Mouse (Mus musculus) layer of hippocampus, adult 18-20 months (tissue): ENCODE measurements at regions not wholly inside any gene's neighbourhood (a gene's known extent, or its start where the extent isn't known, plus 50 kb on each side); places are given as distances from the start of the nearest gene placed in this dataset.
"Not testable (repeated sequence)": the region's sequence is repeated elsewhere in the genome, so short reads cannot be mapped to it uniquely, and the experiment has no call there.

Experiments
- DNase-seq, 2 experiments: peaks; one replicate each; pipeline ENCODE4 v3.0.0; 2022; ENCODE audit warnings: low spot score in 2 of 2

DNA sequence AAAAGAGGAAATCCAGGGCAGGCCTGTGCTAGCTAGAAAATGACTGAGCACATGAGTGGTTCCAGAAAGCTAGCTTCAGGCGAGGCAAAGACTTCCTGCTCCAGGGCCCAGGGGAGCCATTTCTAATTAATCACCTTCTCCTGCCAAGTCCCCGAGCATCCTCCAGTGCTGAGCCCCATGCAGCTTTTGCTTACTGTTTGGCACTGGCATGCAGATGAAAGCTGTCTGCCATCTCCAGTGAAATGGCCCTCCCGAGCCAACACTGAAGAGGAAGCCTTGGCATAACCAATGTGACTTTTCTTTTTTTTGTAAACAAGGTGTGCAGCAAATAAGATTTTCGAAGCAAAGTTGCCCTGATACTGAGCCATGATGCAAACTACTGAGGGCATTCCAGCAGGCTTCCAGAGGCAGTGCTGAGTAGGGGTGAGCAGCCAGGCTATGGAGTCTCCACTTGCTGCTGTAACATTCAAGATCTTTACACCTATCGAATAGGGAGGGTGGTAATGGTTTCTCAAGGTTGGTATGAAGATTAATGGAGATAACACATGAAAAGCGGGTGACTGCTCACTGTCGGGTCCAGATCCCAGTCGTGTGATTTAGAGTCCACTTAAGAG is 125.4 kb upstream of the Immp2l start:
- no peak for DNase-seq

DNA sequence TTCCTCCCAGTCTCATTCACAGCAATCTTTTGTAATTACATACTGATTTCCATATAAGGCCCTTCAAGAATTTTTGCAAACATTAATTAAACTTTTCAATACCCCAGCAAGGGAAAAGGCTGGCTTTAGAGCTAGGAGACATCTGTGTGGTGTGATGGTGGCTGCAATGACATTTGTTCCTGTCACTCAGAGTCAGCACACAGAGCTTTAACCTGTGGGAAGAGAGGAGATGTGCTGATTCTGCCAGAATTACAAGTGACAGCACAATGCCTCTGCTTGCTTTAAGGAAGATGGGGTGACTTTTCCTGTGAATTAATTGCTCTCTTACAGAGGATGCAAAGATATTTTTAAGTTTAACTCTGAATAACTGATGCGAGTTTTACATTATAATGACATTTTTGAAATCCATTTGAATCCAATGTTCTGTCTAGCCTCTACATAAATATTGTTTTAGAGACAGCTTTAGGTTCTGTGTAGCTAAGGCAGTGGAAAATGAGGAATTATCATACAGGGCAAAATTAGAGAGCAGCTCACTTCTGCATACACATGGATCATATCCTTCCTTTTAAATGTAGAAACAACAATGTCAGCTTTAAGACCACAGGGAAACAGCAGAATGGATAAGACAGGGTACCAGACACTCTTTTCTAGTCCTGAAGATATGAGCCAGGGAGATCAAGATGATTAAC is 118.1 kb upstream of the Immp2l start:
- no peak for DNase-seq

DNA sequence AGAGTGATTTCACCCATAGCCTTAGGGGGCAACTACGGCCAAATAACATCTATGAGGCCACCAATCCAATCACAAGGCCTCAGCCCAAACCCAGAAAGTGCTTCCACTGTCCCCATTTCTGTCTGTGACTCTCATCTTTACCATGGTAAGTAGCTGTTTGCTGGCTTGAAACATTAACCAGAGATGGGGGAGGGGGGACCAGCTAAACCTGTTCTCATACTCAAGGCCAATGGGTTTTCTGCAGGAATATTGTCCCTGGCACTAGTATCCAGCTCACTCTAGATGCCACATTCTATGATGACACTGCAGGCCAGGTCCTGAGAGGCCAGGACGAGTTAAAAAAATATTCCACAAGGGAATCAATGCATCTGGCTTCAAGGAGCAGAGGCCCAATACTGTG is 117.1 kb upstream of the Immp2l start:
- DNase-seq: no peak

DNA sequence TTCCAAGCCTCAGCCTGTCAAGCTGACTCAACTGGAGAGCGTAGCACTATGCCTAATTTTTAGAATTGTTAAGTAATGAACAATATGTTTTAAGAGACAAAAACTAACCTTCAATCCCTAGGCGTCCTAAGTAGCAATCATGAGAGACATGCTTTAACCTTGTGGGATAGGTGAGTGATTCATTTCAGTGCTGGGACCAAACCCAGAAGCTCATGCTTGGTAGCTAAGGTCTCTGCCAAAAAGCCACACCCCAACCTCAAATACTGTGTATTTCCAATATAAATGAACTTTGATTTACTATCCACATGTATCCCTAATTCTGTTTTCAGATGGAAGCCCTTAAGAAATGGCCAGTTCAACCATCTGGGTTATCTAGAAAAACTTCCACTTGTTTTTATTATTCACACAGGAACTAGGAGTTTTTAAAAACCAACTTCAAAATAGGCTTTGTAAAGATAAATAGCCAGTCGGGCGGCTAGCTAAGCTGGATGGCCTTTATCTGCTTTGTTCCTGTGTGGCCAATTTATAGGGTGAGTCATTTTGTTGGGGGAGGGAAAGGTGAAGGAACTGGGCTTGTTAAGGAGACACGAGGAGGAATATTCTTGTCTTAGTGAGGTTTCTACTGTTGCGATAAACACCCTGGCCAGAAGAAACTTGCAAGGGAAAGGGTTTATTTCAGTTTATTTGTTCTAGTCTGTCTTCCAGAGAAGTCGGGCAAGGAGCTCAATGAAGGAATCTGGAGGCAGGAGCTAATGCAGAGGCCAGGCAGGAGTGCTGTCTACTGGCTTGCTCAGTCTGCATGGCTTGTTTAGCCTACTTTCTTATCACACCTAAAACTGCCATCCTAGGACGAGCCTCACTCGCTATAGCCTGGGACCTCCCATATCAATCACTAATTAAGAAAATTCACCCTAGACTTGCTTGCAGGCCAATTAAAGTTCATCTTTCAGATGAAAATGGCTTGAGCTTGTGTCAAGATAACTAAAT is 114.8 kb upstream of the Immp2l start:
- DNase-seq: no peak

DNA sequence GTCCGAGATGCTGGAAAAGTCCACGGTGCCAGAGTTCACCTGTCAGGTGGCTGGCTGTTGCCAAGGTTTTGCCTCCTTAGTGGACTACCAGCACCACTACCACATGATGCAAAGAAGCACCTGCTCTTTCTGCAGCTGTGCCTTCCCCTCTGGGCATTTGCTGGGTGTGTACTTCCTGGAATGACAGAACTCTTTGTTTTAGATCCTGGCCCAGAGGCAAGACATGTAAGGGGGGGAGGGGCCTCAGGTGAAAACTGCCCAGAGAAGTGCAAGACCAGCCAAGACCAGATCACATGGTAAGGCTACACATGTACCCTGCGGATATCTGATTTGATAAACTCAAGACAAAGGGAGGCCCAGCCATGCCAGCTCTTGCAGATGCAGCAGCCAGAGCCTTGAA is 106.4 kb upstream of the Immp2l start:
- DNase-seq: no peak

DNA sequence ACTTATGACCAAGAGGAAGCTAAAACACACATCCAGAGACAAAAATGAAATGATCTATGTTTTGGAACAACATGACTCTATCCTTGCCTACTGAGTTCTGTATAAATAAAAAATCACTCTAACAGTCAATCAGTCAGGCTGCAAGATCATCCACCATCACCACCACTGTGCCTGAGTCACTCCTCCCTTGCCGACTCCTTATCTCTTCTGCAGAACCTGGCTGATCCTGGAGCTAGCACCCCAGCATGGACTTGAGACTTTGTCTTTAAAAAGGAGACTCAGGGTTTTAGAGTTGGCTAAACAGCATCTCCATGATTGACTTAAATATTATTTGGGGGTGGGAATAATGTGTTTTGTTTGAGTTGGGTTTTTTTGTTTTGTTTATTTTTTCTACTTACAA is 101.9 kb upstream of the Immp2l start:
- no peak for DNase-seq

DNA sequence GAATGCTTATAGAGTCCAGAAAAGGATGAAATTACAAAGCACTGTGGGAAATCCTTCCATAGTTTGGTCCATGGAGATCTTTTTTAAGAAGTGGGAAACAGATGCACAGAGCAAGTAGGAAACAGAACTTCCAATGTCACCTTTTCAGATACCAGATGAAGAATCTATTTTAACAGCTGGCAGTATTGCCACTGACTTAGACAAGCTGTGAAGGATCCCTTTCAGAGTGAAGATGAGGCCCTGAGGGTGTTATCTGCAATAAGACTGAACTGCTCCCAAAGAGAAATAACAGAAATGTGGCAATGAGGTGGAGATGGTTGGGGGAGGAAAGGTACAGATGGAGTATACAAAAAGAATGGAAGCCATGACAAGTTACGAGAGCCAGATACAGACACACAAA is 97.2 kb upstream of the Immp2l start:
- no peak for DNase-seq

- DNase-seq: not testable (repeated sequence)
These were observed 94.5 kb upstream of the Immp2l start for GRCm38 (mm10) chr12:40929409-40929808.

GRCm38 (mm10) chr12:40935098-40935759 is 88.7 kb upstream of the Immp2l start:
- DNase-seq: no peak

DNA sequence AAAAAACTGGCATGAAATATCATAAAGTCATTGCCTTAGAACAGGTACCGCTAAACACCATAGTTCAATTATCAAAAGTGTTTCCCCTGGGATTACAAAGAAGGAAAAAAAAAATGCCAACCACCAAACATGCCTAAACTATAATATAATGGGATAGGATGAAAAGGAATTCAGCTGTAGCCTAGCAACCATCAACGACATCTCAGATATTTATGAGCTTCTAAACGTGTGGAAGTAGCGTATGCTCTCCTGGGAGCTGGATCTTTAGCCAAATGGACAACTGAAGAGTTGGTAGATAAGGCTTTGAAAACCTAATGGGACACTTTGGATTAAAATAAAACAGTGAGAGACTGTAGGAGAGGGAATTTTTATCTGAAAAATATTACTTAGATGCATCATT is 86.9 kb upstream of the Immp2l start:
- DNase-seq: no peak

- no peak for DNase-seq
These were observed 77.0 kb upstream of the Immp2l start for GRCm38 (mm10) chr12:40946888-40947287.

DNA sequence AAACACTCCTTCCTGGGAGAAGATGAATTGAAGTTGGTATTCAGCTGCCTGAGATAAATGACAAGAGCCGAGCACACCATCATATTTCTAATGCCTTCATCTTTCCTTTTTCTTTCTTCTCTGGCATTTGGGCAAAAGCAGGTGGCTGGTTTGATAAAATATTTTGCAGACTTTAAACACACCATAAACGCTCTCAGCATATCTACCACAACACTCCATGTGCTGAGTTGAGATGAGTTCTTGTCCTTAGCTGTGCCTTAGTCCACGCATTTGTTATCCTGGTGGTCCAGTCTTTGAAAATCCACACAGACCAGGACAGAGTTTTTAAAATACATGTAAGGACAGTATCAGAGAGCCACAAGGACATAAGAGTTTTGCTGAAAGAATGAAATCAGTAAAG is 74.3 kb upstream of the Immp2l start:
- no peak for DNase-seq

DNA sequence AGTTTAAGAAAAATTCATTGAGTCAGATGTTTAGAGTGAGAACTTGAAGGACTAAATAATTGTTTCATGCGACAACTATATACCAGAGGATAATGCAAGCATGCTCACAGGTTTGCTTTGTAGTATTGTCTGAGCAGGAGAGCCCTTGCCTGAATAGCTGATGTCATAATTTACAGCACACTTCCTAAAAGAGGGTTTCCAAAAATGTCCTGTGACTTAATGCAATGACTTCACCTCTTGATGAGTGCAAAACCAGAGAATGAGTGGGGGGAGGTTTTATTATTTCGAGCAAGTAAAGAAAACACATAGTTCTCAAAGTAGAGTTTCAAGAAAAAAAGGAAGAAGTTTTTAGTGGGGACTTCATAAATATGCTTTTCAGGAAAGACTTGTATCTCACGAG is 65.4 kb upstream of the Immp2l start:
- no peak for DNase-seq

- DNase-seq: no peak
These were observed 58.9 kb upstream of the Immp2l start for GRCm38 (mm10) chr12:40964996-40965395.

GRCm38 (mm10) chr12:40966308-40966707 is 57.6 kb upstream of the Immp2l start:
- no peak for DNase-seq

GRCm38 (mm10) chr12:40966723-40967122 is 57.2 kb upstream of the Immp2l start:
- DNase-seq: not testable (repeated sequence)

DNA sequence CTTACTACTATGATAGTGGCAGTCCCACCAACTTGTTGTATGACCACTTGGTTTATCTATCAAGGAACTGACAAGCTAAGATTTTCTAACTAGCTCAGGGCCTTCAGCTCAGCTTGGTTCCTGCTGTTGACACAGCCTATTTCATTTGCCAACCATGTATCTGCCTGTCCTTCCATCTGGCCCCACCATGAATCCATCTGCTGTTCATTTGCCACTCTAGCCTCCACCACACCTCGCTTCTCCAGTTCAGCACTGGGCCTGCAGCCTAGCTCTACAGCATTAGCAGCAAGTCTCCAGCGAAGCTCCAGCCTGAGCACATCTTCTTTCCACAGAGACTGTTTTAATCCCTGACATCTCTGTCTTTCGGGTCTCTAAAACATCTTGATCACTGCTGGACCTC is 51.0 kb upstream of the Immp2l start:
- DNase-seq: peak; percentile 1 to 49
